Mouse (Mus musculus) small intestine, adult 2 months (tissue): ENCODE measurements around the gene Pcbd2. TPM values are rescaled to one million over a fixed set of nuclear protein-coding genes. Genes with fewer than 3 reads are reported as not detected.

Source experiments
- H3K27ac ChIP-seq: fragments of 200-500 bp; 2 replicates; pipeline ENCODE4 v1.5.1; 2012; ENCODE audit warnings: low read depth, low read length, control low read depth, inconsistent platforms; ENCODE audit not compliant: insufficient read depth
- H3K27me3 ChIP-seq: fragments of 200-500 bp; 2 replicates; pipeline ENCODE4 v1.6.1; 2012; ENCODE audit warnings: mild to moderate bottlenecking, moderate library complexity, low read length, inconsistent platforms; ENCODE audit not compliant: control insufficient read depth, insufficient read depth
- H3K36me3 ChIP-seq: fragments of 200-500 bp; 2 replicates; pipeline ENCODE4 v1.6.1; 2012; ENCODE audit warnings: mild to moderate bottlenecking, low read length, control low read depth, inconsistent platforms; ENCODE audit not compliant: control insufficient read depth, insufficient read depth
- H3K4me1 ChIP-seq: fragments of 200-500 bp; 2 replicates; pipeline ENCODE4 v1.6.1; 2012; ENCODE audit warnings: low read length, inconsistent platforms, mixed read lengths; ENCODE audit not compliant: control insufficient read depth, insufficient read depth, insufficient read length
- H3K4me3 ChIP-seq: fragments of 200-500 bp; 2 replicates; pipeline ENCODE4 v1.5.1; 2012; ENCODE audit warnings: low read depth, mild to moderate bottlenecking, control low read depth, inconsistent platforms, low read length, moderate library complexity
- CTCF ChIP-seq: fragments of 200-500 bp; IDR thresholded peaks from 2 replicates; pipeline ENCODE4 v1.5.1; 2012; ENCODE audit warnings: low read depth, mild to moderate bottlenecking, control low read depth, inconsistent platforms, low read length, moderate library complexity, mixed read lengths; ENCODE audit not compliant: insufficient replicate concordance, insufficient read length; ENCODE audit errors: extremely low read depth
- POLR2A ChIP-seq: fragments of 200-500 bp; IDR thresholded peaks from 2 replicates; pipeline ENCODE4 v1.6.1; 2012; ENCODE audit warnings: low read depth, mild to moderate bottlenecking, control low read depth, inconsistent platforms, low read length, moderate library complexity
- WGBS: fragments of 180-500 bp; shearing (Covaris S2); methylation state at CpG from one replicate; pipeline ENCODE4 v1.1.7; 2018; 5-methylcytosine and 5-hydroxymethylcytosine counted together
- polyA plus RNA-seq: library from polyadenylated mRNA; depleted of rRNA; stranded (reverse); fragments of >200 nt; gene quantifications from 2 replicates; pipeline ENCODE4 v1.2.3, GENCODE M21; 2012; rRNA removed

Gene Pcbd2
- polyA plus RNA-seq = 5.9 and 20.2 TPM in 2 replicates

DNA sequence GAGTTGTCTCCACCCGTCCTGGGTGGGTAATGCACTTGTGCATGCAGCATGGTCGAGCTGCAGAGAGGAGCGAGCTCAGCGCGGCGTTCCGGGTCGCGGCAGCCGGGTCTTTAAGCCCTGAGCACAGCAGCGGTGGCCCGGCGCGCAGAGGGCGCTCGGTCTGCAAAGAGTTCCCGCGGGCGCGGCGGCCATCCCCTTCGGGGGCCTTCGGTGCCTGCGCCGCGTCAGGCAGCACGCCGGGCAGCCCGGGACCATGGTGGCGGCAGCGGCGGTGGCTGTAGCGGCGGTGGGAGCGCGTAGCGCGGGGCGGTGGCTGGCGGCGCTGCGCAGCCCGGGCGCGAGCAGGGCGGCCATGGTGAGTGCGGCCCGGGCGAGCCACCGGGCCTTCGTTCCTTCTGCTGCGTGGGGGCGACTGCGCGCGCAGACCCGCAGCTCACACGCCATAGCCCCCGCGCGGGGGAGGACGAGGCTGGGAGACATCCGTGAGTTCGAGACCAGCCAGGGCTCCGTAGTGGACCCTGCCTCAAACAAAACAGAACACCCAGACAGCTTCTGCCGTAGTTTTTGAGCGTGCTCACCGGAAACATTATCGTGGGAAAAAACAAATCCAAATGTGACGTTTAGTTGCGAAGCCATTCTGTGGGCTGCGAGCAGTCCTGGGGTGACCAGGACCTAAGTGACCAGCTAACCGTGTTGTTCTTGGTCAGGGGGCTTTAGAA, at the start of gene Pcbd2:
TSS of gene Pcbd2 (plus strand) at position 249 of the 719 bp plus-strand sequence.
- Histone ChIP-seq H3K4me3 (peak within 1 kb of the TSS; percentile 65), H3K4me1 (no peaks in the 10 kb centered on the region), H3K27me3 (no peaks in the 10 kb centered on the region), H3K27ac (peak within 1 kb of the TSS; percentile 90), H3K36me3 (peaks cover 8% of the 10 kb centered on the region; the same call in 1 of the 2 replicates)
- WGBS = under 1% methylated on average over 70 of the region's 73 CpGs
- no peak; the same call in 1 of the 2 replicates for TF ChIP-seq CTCF
- peak; percentile 80 for TF ChIP-seq POLR2A

DNA sequence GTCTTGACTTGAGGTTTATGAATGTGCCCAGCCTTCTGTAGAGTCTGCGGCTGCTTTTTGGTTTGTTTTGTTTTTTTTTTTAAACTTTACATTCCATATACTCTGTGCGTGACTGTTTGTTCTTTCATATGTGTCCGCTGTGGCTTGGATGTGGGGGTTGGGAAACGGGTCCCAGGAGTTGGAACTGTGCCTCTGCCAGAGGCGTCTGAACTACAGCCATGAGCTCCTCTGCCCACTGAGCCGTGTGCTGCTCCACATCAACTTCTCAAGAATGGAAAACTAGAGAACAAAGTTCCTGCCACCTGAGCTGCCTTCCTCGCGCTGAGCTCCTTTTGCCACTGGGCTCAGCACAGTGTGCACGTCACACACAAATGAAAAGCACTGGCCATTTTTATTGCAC, 45.0 kb upstream of the Pcbd2 start:
- Histone ChIP-seq H3K27ac (no peak overlapping the region), H3K4me1 (no peaks in the 10 kb centered on the region), H3K4me3 (no peak overlapping the region), H3K36me3 (peaks cover 35% of the 10 kb centered on the region), H3K27me3 (no peaks in the 10 kb centered on the region)
- 88% methylated on average over 9 of the region's 9 CpGs for WGBS
- no peak for TF ChIP-seq POLR2A
- TF ChIP-seq CTCF = no peak

DNA sequence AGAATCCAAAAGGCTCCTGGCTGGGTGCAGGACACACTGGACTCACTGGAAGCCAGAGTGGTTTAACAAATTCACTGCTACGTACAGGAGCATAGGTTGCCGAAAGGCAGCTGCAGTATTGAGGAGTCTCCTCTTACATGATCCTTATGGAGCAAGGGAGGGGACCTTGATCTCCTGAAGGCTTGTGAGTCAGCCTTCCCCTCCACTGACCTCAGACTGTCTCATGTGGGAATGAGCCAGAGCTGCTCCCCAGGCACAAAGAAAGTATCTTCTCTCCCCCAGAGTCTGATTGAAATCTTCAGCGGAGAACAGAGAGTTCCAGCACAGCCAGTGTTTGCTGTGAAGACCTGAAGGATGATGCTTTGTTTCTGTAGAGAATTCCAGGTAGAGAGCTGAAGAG, 43.6 kb upstream of the Pcbd2 start:
- Histone ChIP-seq H3K36me3 (peaks cover 21% of the 10 kb centered on the region), H3K27ac (no peak overlapping the region), H3K4me3 (no peak overlapping the region), H3K27me3 (no peaks in the 10 kb centered on the region), H3K4me1 (no peaks in the 10 kb centered on the region)
- 87% methylated on average over 3 of the region's 3 CpGs for WGBS
- TF ChIP-seq POLR2A (no peak), CTCF (no peak)

DNA sequence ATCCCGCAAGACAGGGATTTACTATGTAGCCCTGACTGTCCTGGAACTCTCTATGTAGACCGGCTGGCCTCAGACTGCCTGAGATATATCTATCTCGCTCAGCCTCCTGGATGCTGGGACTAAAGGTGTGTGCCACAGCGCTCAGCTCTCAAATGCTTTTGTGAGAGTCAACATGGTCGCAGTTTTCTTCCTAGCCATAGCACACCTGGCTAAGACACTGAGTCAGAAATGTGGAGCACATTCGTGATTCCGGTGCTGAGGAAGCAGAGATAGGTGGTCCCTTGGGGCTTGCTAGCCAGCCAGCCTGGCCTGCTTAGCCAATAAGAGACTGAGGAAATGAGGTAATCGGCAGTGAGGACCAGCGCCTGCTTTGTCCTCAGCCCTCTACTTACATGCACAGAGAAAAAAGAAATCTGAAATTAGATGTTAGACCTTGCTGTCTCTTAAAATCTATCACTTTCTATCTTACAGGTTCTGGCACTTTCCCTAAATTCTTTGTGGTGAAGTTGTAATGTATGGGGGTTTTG, 41.0 kb upstream of the Pcbd2 start:
- Histone ChIP-seq H3K4me1 (no peaks in the 10 kb centered on the region), H3K27ac (no peak overlapping the region), H3K27me3 (no peaks in the 10 kb centered on the region), H3K36me3 (peaks cover 8% of the 10 kb centered on the region), H3K4me3 (no peak overlapping the region)
- 79% methylated on average over 9 of the region's 9 CpGs for WGBS
- TF ChIP-seq POLR2A (no peak), CTCF (no peak)

DNA sequence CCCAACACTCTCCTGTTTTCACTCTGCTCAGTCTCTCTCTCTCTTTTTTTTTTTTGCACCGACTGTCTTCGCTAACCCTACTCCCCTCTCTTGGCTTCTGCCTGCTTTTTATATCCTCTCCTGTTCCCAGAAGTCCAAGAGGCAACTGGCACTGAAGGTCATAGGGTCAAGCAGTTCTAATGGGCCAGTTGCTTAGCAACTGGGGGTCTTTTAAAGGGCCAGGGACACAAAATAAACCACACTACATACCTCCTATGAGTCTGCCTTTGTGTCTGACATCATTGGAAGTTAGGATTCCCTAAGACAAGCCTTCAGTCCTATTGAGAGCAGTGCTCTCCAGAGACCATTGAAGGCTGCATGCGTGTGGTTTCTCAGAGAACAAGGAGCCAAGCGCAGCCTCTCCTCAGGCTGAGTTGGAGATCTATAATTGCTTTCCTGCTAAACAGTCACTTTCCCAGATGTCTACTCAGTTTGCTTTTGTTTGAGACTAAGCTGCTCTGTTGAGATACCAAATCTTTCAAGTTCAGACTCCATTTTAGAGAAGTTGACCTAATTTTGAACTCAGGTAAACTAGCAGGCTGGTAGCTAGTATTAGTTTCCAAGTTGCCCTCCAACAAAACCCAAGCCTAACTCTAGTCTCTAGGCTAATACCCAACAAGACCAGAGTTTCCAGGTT, 39.1 kb upstream of the Pcbd2 start:
- no peaks in the 10 kb centered on the region for H3K4me1 ChIP-seq
- TF ChIP-seq POLR2A (no peak), CTCF (no peak)
- H3K4me3 ChIP-seq = no peak overlapping the region
- no peaks in the 10 kb centered on the region for H3K27me3 ChIP-seq
- no peak overlapping the region for H3K27ac ChIP-seq
- no peaks in the 10 kb centered on the region for H3K36me3 ChIP-seq
- WGBS = 63% methylated on average over 4 of the region's 4 CpGs

DNA sequence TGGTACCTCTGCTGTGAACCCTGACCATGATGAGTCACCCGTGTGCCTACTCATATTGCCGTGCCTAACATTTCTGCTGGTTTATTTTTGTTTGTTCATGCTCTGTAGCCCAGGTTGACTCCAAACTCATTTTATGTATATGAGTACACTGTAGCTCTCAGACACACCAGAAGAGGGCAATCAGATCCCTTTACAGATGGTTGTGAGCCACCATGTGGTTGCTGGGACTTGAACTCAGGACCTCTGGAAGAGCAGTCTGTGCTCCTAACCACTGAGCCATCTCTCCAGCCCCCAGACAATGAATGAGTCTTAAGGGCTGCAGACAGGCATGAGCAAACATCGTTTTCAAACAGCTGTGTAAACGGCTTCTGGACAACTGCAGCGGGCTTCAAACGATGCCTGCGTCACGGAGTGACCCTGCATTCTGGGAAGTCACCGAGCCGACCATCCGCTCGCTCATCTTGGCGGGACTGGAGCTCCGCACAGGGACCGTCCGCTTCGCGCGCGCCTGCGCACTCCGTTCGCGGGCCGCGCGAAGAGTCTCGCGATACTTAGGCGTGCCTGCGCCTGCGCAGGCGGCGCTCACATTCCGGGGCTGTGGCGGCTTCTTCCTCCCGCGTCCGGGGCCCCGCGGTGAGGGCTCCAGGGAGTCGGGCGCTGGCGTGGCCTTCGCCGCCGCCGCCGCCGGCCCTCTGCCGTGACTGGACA, 34.5 kb upstream of the Pcbd2 start, which contains the start of gene B230219D22Rik:
TSS of gene B230219D22Rik (plus strand) at position 590 of the 708 bp plus-strand sequence.
- Histone ChIP-seq H3K27me3 (no peaks in the 10 kb centered on the region), H3K4me3 (peak within 1 kb of the TSS; percentile 99), H3K27ac (peak within 1 kb of the TSS; percentile 78), H3K4me1 (no peaks in the 10 kb centered on the region; the same call in 1 of the 2 replicates), H3K36me3 (no peaks in the 10 kb centered on the region)
- peak; percentile 91 for TF ChIP-seq POLR2A
- TF ChIP-seq CTCF = no peak
- WGBS = under 1% methylated on average over 51 of the region's 51 CpGs

DNA sequence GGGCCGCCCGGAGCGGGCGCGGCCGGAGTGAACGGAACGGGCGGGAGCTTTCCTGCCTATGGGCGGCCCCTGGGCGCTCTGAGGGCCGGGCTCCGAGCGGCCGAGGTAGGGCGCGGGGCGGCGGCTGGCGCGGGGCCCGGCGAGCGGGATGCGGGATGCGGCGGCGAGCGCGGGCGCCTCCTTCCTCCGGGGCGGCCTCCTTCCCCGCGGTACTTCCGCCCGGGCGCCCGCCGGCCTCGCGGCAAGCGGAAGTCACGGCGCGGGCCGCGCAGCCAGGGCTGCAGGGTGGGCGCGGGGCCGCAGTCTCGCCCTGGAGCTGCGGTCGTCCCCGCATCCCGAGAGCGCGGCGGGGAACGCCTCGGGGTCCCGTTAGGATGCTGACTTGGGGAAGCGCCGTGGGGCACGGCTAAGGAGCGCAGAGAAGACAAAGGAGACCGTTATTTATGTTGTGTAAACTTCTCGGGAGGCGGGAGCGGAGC, 33.9 kb upstream of the Pcbd2 start:
- WGBS = under 1% methylated on average over 70 of the region's 70 CpGs
- TF ChIP-seq CTCF (no peak), POLR2A (no peak)

More for the DNA sequence above, 33.9 kb upstream of the Pcbd2 start:
- H3K4me1 ChIP-seq = no peaks in the 10 kb centered on the region; the same call in 1 of the 2 replicates
- peak overlapping the region; percentile 99 for H3K4me3 ChIP-seq
- no peaks in the 10 kb centered on the region for H3K27me3 ChIP-seq
- peaks cover 2% of the 10 kb centered on the region; the same call in 1 of the 2 replicates for H3K36me3 ChIP-seq
- H3K27ac ChIP-seq = peak overlapping the region; percentile 78
